Mouse (Mus musculus) liver, embryonic 11.5 days (tissue): ENCODE results near the gene Ptger4. TPM values are rescaled to one million over a fixed set of nuclear protein-coding genes. Genes with fewer than 3 reads are reported as not detected.
A peak's percentile ranks its signal among the peaks of the same experiment; 100 is the strongest.

ENCODE experiments used
- ATAC-seq: fragments of 200-750 bp; cut with Nextera tagmentation; replicated peaks from 2 replicates; pipeline ENCODE4 v1.8.0; 2017; ENCODE audit warnings: moderate number of reproducible peaks, mild to moderate bottlenecking, moderate TSS enrichment, moderate library complexity; ENCODE audit not compliant: low FRiP score
- DNase-seq: peaks from one replicate; pipeline ENCODE4 v3.0.0-alpha.2; 2017; ENCODE audit warnings: low spot score
- H3K27ac ChIP-seq: fragments of 300-500 bp; sonication (generic); 2 replicates; pipeline ENCODE4 v1.5.1; 2014; ENCODE audit warnings: mild to moderate bottlenecking, low read depth, low read length, control low read depth
- H3K27me3 ChIP-seq: fragments of 300-500 bp; sonication (generic); replicated peaks from 2 replicates; pipeline ENCODE4 v1.6.1; 2014; ENCODE audit warnings: low read length, mixed read lengths; ENCODE audit not compliant: control insufficient read depth, insufficient read depth
- H3K36me3 ChIP-seq: fragments of 300-500 bp; sonication (generic); 2 replicates; pipeline ENCODE4 v1.6.1; 2014; ENCODE audit warnings: mild to moderate bottlenecking, low read length, moderate library complexity, mixed read lengths; ENCODE audit not compliant: control insufficient read depth, insufficient read depth
- H3K4me1 ChIP-seq: fragments of 300-500 bp; sonication (generic); replicated peaks from 2 replicates; pipeline ENCODE4 v1.6.1; 2014; ENCODE audit warnings: low read length, mixed read lengths; ENCODE audit not compliant: control insufficient read depth, insufficient read depth
- H3K4me2 ChIP-seq: fragments of 300-500 bp; sonication (generic); 2 replicates; pipeline ENCODE4 v1.6.1; 2014; ENCODE audit warnings: mild to moderate bottlenecking, control low read depth, moderate library complexity
- H3K4me3 ChIP-seq: fragments of 300-500 bp; sonication (generic); 2 replicates; pipeline ENCODE4 v1.5.1; 2014; ENCODE audit warnings: low read depth, low read length, control low read depth
- H3K9ac ChIP-seq: fragments of 300-500 bp; sonication (generic); 2 replicates; pipeline ENCODE4 v1.6.1; 2014; ENCODE audit warnings: low read depth, low read length, control low read depth
- H3K9me3 ChIP-seq: fragments of 300-500 bp; sonication (generic); 2 replicates; pipeline ENCODE4 v1.6.1; 2016; ENCODE audit warnings: low read length, inconsistent platforms, mixed read lengths; ENCODE audit not compliant: control insufficient read depth
- WGBS: fragments of 180-500 bp; shearing (Covaris S2); extraction: QIAGEN DNeasy Blood & Tissue Kit; methylation state at CpG from one replicate; pipeline ENCODE4 v1.1.7; 2014; 5-methylcytosine and 5-hydroxymethylcytosine counted together
- polyA plus RNA-seq: library from polyadenylated mRNA; unstranded; fragments of >200 nt; fragmentation: Nextera tagmentation; extraction: Ambion mirVana; gene quantifications from 2 replicates; pipeline ENCODE4 v1.2.1, GENCODE M21; 2014

The Ptger4 gene
- polyA plus RNA-seq, 1 experiment from 2014 or later = 5.8 TPM

DNA sequence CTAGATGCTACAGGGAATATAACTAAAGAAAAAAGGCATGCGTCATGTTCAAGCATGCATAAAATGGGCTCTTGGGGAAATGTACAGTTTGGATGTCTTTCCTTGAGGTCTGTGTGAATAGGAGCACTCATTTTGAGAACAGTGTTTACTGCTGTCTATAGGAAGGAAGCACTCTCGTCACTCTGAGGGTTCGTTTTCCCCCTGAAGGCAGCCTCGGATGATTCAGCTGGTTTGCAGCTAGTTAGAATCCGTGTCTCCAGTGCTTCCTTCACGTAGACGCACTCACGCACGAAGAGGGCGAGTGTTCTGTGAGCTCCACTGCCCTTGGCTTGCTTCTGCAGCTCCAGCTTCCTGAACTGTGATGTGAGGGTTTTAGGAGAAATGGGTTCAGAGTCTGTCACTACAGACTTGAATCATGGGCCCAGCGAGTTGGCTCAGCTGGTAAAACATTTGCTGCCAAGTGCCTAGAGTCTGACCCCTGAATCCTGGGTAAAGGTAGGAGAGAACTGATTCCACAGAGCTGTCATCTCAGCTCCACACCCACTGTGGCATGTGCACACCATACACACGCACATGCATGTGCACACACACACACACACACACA, 70.7 kb downstream of the Ptger4 start:
- Histone ChIP-seq H3K36me3 (peaks cover 39% of the 10 kb centered on the region), H3K4me2 (no peak overlapping the region), H3K4me3 (no peak overlapping the region), H3K27me3 (no peaks in the 10 kb centered on the region), H3K4me1 (no peaks in the 10 kb centered on the region), H3K9ac (no peak overlapping the region), H3K9me3 (no peaks in the 10 kb centered on the region), H3K27ac (no peak overlapping the region)
- 82% methylated on average over 12 of the region's 12 CpGs for WGBS
- no peak for DNase-seq
- ATAC-seq = no peak

DNA sequence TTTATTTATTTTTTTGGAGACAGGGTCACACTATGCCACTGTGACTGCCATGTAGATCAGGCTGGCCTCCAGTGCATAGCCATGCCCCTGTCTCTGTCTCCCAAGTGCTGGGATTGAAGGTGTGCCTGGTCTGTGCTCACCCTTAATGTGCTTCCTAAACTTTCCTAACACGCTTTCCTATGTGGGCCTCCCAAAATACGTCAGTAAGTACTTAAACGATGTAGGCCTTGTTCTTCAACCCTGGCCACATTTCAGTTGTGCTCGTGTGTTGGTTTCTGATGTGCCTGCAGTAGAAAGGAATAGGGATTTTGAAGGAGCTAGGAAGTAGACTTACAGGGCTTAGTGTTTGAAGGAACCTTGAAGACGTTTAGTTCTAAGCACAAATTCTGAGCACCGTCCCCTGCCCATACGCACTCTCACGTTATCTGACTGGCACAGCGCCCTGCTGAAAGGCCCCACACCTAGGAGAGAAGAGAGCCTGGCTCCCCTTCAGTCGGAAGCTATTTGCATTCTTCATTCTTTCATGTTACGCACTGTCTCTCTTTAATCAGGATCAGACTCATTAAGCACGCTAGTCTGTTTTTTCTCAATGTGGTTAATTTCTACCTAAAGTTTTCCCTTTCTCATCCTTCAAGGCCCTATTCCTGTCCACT, 78.7 kb downstream of the Ptger4 start:
- ATAC-seq = no peak
- WGBS = 89% methylated on average over 12 of the region's 12 CpGs

DNA sequence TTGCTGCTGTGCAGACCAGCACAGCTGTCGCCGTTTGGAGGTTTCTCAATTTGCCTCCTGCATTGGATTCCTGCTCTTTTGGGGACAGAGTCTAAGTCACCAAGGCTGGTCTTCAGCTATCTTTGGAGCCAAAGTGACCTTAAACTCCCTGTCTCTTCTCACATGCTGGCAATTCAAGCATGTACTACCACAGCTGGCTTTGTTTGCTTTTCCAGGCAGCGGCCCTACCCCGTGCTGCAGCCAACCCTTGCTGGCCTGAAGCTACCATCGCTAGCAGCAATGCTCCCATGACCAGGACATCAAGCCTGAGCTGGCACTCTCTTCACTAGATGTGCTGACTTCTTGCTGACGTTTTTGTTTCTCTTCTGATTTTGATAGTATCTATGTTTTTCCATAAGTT, 85.2 kb downstream of the Ptger4 start:
- H3K9ac ChIP-seq = no peak overlapping the region
- H3K36me3 ChIP-seq = peaks cover 2% of the 10 kb centered on the region
- no peaks in the 10 kb centered on the region for H3K9me3 ChIP-seq
- DNase-seq (no peak), ATAC-seq (0 out of 2 replicates have a peak, but pooled peaks have one; percentile 15)
- H3K27ac ChIP-seq = no peak overlapping the region; the same call in 1 of the 2 replicates
- H3K4me1 ChIP-seq = peaks cover 9% of the 10 kb centered on the region
- WGBS = 72% methylated on average over 6 of the region's 6 CpGs
- no peak overlapping the region for H3K4me2 ChIP-seq
- H3K4me3 ChIP-seq = no peak overlapping the region
- no peaks in the 10 kb centered on the region for H3K27me3 ChIP-seq

More for the DNA sequence above, 78.7 kb downstream of the Ptger4 start:
- Histone ChIP-seq H3K4me1 (no peaks in the 10 kb centered on the region), H3K4me3 (no peak overlapping the region), H3K4me2 (no peak overlapping the region), H3K27ac (no peak overlapping the region), H3K36me3 (peaks cover 22% of the 10 kb centered on the region), H3K9ac (no peak overlapping the region), H3K9me3 (no peaks in the 10 kb centered on the region), H3K27me3 (no peaks in the 10 kb centered on the region)
- DNase-seq = no peak

DNA sequence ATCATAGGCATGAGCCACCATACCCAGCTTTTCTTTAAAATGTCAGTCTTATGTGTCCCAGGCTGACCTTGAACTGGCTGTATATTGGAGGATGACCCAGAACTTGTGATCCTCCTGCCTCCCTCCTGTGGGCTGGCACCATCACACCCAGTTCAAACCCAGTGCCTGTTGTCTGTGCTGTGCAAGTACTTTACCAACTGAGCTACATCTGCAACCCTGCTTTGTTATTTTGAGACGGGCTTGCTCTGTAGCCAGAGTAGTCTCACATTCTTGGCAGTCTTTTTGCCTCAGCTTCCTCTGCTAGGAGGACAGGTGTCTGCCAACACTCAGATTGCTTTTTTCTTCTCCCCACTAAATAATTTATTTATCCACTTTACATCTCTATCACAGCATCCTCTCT, 86.6 kb downstream of the Ptger4 start:
- Histone ChIP-seq H3K4me3 (no peak overlapping the region), H3K9ac (no peak overlapping the region), H3K9me3 (no peaks in the 10 kb centered on the region), H3K4me2 (no peak overlapping the region), H3K27me3 (no peaks in the 10 kb centered on the region), H3K36me3 (no peaks in the 10 kb centered on the region; the same call in 1 of the 2 replicates), H3K4me1 (peaks cover 10% of the 10 kb centered on the region), H3K27ac (no peak overlapping the region)
- WGBS = 83% methylated on average over 1 of the region's 1 CpGs
- ATAC-seq (no peak), DNase-seq (no peak)

Other genes starting within 250 kb of the Ptger4 start
- 0.08 and 0.10 TPM in 2 replicates for gene C7, start 180.4 kb downstream of the Ptger4 start, polyA plus RNA-seq
- gene Card6, start 135.6 kb downstream of the Ptger4 start, polyA plus RNA-seq = 1.3 and 1.4 TPM in 2 replicates
- 728 and 826 TPM in 2 replicates for gene Rpl37, start 127.5 kb downstream of the Ptger4 start, polyA plus RNA-seq
- 36.2 and 39.3 TPM in 2 replicates for gene Prkaa1, start 100.3 kb downstream of the Ptger4 start, polyA plus RNA-seq
- gene Ttc33, start 58.7 kb downstream of the Ptger4 start, polyA plus RNA-seq = 29.2 and 32.3 TPM in 2 replicates